Mouse (Mus musculus): ENCODE measurements around the gene Pigr.

The Pigr gene

DNA sequence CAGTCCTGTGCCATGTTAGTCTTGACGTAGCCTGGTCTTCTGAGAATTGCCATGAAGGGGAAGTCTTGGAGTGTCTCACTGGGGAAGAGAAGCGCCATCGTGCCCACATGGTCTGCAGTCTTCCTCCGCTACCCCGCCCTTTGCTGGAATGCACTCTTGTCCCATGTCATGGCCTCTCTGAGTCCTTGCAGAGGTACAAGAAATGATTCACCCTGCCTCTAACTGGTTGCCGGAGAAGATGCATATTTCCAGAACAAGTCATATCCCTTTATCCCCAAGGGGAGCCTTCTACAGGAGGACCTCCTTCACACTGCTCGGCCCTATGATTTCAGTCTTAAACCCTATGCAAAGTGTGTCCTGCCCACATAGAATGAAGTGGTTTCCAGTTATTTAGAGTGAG, 53.4 kb downstream of the Pigr start:
- no peak for DNase-seq

DNA sequence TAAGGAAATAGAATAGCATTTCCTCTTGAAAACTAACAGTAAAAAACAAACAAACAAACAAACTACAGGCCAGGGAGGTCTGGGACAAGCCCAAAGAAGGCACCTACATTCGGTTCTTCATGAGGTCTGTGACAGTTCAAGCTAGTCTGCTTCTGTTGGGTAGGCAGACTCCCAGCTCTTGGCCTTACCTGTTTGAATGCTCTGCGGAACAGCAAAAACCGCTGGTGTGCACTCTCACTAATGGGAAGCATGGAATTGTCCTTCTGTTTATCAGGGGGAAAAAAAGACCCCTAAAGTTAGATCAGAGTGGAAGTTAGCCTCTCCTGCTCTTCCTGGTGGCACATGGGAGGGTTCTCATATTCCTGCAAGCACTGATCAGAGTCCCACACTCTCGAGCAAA, 56.7 kb downstream of the Pigr start:
- DNase-seq: no peak

DNA sequence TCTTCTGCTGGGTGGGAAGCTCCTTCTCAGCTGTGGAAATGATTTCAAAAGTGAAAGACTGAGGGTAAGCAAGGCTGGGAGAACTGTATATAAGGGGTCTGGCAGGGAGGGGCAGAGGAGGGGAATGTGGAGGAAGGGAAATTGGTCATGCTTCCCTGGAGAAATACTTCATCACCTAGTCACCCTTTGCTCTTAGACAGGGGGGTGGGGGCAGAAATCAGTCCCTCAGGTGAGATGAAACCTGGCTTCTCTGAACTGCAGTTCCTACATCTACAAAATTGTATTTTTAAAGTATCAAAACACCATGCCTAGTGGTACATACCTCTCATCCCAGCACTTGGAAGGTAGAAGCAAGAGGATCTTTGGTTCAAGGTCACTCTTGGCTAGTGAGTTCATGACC, 60.9 kb downstream of the Pigr start, which contains the start of gene Il24:
Il24 (minus strand) TSS at position 101 of the 400 bp plus-strand sequence.
- DNase-seq: no peak

GRCm38 (mm10) chr1:130892446-130892845, 66.0 kb downstream of the Pigr start:
- no peak for DNase-seq

- DNase-seq: no peak
Measured at GRCm38 (mm10) chr1:130893329-130894040, 67.0 kb downstream of the Pigr start.

DNA sequence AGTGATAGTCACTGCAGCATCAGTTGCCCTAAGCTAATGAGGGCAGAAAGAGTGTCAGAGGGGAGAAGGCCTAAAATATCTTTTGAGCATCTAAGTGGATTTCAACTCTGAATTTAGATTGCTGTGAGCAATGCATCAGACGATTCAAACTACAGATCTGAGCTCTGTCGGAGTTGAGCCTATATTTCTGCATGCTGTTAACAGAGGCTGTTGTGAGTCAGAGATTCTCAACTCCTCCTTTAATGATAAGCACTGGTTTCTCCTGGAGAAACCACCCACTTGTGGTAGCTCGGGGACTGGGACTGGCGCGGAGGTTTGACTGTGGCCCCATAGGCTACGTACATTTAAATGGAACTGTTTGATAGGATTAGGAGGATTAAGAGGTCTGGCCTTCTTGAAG, 68.0 kb downstream of the Pigr start:
- no peak for DNase-seq
